Mouse (Mus musculus) bone marrow, adult 2 months (tissue): ENCODE data around the gene Dnah5. TPM values are rescaled to one million over a fixed set of nuclear protein-coding genes. Genes with fewer than 3 reads are reported as not detected.

ENCODE experiments used
- H3K27ac ChIP-seq: fragments of 200-500 bp; 2 replicates; pipeline ENCODE4 v1.5.1; 2012; ENCODE audit warnings: low read depth, mild to moderate bottlenecking, control low read depth, inconsistent platforms, low read length; ENCODE audit not compliant: control insufficient read depth, poor library complexity, insufficient read depth
- H3K4me1 ChIP-seq: fragments of 200-500 bp; 2 replicates; pipeline ENCODE4 v1.6.1; 2011; ENCODE audit warnings: low read length; ENCODE audit not compliant: control insufficient read depth, insufficient read depth
- H3K4me3 ChIP-seq: fragments of 200-500 bp; replicated peaks from 2 replicates; pipeline ENCODE3; 2011; ENCODE audit warnings: mild to moderate bottlenecking, low read depth, low read length, control low read depth; ENCODE audit not compliant: control insufficient read depth
- CTCF ChIP-seq: fragments of 200-500 bp; IDR thresholded peaks from 2 replicates; pipeline ENCODE4 v1.5.1; 2011; ENCODE audit warnings: low read length, control low read depth; ENCODE audit not compliant: control insufficient read depth, insufficient read depth
- POLR2A ChIP-seq: fragments of 200-500 bp; IDR thresholded peaks from 2 replicates; pipeline ENCODE4 v1.6.1; 2011; ENCODE audit warnings: low read depth, mild to moderate bottlenecking, control low read depth, low read length, borderline replicate concordance; ENCODE audit not compliant: control insufficient read depth
- WGBS: fragments of 180-500 bp; shearing (Covaris S2); methylation state at CpG from one replicate; pipeline ENCODE4 v1.1.7; 2018; 5-methylcytosine and 5-hydroxymethylcytosine counted together
- polyA plus RNA-seq: library from polyadenylated mRNA; stranded (reverse); fragments of >200 nt; gene quantifications from 2 replicates; pipeline ENCODE4 v1.2.4, GENCODE M21; 2011; ENCODE audit warnings: low replicate concordance; ENCODE audit not compliant: missing spikeins, insufficient read depth, insufficient read length

Dnah5 gene
- polyA plus RNA-seq, 1 experiment = 0.35 TPM

DNA sequence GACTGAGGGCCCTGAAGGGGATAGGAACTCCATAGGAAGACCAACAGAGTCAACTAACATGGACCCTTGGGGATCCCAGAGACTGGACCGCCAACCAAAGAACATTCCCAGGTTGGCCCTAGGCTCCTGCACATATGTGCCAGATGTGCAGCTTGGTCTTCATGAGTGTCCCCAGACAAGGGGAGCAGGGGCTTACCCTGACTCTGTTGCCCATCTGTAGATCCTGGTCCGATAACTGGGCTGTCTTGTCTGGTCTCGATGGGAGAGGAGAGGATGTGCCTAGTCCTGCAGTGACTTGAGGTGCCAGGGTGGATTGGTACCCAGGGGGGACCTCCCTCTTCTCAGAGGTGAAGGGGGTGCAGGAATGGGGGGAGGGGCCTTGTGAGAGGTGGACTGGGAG is 21.0 kb upstream of the Dnah5 start:
- Histone ChIP-seq H3K27ac (no peak overlapping the region), H3K4me3 (no peak overlapping the region), H3K4me1 (no peaks in the 10 kb centered on the region)
- TF ChIP-seq POLR2A (no peak), CTCF (no peak)
- WGBS = 50% methylated on average over 3 of the region's 3 CpGs

DNA sequence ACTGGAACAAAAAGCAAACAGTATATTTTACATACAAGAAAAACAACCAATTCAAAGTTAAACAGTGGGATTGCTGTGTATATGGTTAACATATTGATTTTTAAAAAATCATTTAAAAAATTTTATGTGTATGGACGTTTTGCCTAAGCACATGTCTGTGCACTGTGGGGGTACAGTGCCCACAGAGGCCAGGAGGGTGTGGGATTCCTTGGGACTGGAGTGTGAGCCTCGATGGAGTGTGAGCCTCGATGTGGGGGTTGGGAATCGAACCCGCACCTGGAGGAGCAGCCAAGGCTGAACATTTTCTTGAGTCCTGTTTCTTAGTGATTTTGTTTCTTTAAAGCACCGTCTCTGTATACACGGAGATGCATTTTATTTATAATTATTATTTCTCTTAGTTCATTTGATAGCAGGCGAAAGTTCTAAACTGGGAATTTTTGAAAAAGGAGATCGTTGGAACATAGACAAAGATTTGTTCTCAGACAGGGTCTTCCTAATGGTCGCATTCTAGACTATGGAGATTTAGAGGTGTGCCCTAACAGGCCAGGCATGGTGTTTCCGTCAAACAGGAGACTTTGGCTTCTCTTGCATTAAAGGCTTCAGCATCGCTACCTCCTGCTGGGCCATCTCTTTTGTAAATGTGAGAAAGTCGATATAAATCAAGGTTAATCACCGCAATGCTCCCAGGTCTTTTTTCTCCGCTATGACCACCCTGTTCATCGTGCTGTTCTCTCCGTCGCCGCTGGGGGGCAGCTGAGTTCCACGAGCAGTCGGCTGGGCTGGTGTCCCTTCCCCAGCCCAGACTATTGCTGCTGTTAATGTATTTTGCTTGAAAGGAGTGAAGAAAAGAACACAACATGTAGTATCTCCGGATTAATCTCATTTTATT is 15.8 kb upstream of the Dnah5 start:
- H3K4me1 ChIP-seq = no peaks in the 10 kb centered on the region; the same call in 1 of the 2 replicates
- H3K4me3 ChIP-seq = no peak overlapping the region
- WGBS = 28% methylated on average over 22 of the region's 22 CpGs
- H3K27ac ChIP-seq = no peak overlapping the region
- no peak for TF ChIP-seq POLR2A
- peak; percentile 77 for TF ChIP-seq CTCF

DNA sequence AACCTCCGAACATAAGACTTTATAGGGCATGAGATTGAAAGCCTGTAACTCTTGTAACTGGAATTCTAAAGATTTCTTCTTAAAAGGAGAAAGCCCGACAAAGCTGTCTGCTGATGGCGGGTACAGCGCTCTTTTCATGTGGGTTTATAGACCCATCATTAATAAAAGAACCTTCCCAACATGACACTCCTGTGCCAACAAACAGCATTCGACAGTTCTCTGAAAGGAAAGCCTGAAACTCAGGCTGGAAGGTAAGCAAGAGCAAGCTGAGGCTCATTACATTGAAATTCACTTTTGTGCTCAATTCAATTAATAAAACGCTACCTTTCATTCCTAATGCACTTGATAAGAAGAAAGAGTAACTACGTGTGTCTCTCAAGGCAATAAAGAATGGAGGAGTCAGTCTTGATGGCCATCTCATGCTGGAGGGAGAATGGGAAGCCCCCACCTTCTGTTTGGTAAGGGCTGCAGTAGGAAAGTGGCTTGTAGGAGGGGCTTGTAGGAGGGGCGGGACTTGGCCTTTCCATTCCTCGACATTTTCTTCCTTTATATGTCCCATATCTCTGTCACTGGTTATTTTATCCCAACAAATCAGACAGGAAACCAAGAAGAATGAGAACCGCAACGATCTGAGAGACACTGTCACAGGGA is 15.1 kb upstream of the Dnah5 start:
- WGBS = 62% methylated on average over 11 of the region's 11 CpGs
- no peak overlapping the region for H3K27ac ChIP-seq
- H3K4me3 ChIP-seq = no peak overlapping the region
- no peaks in the 10 kb centered on the region; the same call in 1 of the 2 replicates for H3K4me1 ChIP-seq
- TF ChIP-seq POLR2A = no peak
- TF ChIP-seq CTCF = no peak

DNA sequence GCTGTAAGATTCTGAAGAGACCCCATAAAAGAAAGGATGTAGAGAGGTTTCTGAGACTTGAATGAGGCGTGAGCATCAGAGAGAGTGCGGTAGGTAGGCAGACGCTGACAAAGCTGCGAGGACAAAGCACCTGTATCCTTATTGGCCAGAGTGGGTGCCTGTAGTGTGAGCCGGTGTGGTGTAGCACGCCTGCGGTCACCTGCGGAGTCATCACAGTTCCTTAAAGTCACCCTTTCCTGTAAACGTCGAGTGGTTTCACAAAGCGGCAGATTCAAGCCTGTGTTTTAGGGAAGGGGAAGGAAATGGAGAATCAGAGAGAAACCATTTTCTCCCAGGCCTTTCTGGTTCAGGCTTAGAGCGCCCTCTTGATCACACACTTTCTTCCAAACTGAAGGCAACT is 13.9 kb upstream of the Dnah5 start:
- Histone ChIP-seq H3K27ac (no peak overlapping the region), H3K4me3 (no peak overlapping the region), H3K4me1 (no peaks in the 10 kb centered on the region; the same call in 1 of the 2 replicates)
- 6% methylated on average over 12 of the region's 12 CpGs for WGBS
- TF ChIP-seq CTCF = no peak
- no peak for TF ChIP-seq POLR2A

DNA sequence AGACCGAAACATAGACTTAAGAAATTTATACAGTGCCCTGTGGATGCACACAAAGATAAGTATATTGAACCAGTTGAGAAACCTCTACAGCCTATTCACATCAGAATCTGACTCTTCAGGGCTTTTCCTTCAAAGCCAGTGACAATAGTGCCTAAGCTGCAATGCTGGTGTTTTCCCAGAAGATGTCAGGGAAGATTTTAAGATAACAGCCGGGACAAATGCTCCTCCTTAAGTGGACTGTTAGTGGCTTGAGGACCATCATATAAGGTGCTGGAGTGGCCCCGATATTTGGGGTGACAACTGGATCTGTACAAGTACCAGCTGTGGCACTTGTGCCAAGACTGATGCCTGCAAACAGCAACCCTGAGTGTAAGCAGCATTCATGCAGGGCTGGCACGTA is 4.9 kb upstream of the Dnah5 start:
- Histone ChIP-seq H3K4me1 (no peaks in the 10 kb centered on the region), H3K27ac (no peak overlapping the region), H3K4me3 (no peak overlapping the region)
- 65% methylated on average over 4 of the region's 4 CpGs for WGBS
- no peak for TF ChIP-seq POLR2A
- TF ChIP-seq CTCF = no peak

DNA sequence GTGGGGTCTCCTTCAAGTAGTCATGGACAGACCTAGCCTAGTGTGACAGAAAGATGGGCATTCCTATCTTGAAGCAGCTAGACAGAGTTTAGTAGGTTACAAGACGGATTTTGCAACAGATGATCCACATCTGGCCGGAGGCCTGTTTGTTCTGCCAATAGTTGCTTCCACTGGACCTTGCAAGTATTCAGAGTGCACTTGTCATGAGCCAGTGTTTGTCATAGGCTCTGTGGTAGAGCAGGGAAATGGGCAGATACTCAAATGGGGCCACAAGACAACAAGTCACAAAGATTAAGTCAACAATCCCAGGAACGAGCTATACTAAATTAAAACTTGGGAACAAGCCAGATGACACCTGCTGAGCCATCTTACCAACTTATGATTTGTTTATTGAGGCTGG is 1.1 kb downstream of the Dnah5 start:
- TF ChIP-seq POLR2A (no peak), CTCF (no peak)
- no peaks in the 10 kb centered on the region for H3K4me1 ChIP-seq
- 77% methylated on average over 3 of the region's 3 CpGs for WGBS
- no peak overlapping the region for H3K27ac ChIP-seq
- H3K4me3 ChIP-seq = no peak overlapping the region

DNA sequence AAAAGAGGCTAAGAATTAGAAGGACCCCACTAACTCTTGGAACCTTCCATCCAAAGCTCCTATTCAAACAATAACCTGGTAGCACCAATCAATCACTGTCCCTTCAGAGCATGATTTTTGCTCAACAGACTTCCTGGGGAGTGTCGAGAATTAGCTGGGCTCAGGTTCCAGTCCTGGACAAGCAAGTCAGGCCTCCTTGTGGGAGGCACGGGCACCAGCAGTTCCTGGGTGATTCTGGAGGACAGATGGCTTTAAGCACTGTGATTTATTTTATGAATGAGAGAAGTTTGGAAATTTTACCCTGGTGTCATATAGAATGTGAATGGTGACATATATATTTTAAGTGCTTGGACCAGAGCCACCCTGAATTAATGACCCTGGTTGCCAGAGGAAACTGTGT is 4.0 kb downstream of the Dnah5 start:
- WGBS = 46% methylated on average over 2 of the region's 2 CpGs
- TF ChIP-seq POLR2A = no peak
- no peak for TF ChIP-seq CTCF

DNA sequence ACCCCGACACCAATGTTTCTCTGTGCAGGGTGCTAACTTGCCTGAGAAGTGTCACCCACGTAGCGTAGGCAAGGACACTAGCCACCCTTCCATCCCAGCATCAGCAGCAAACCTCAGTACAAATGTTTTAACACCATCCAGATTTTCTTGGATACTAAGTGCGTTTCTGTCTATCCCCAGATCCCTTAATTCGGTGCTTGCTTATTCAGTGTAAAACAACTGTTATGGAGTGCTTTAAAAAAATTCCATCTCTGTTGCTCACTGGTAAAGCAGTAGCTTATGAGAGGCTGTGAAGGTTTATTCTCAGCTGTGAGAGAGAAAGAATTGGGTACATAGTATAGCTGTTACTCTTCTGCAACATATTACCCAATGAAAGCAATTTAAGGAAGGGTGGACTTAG is 9.5 kb downstream of the Dnah5 start:
- Histone ChIP-seq H3K4me3 (no peak overlapping the region), H3K4me1 (no peaks in the 10 kb centered on the region), H3K27ac (no peak overlapping the region)
- TF ChIP-seq CTCF (no peak), POLR2A (no peak)
- WGBS = 88% methylated on average over 5 of the region's 5 CpGs

More for the DNA sequence above, 4.0 kb downstream of the Dnah5 start:
- Histone ChIP-seq H3K4me3 (no peak overlapping the region), H3K4me1 (no peaks in the 10 kb centered on the region), H3K27ac (no peak overlapping the region)

DNA sequence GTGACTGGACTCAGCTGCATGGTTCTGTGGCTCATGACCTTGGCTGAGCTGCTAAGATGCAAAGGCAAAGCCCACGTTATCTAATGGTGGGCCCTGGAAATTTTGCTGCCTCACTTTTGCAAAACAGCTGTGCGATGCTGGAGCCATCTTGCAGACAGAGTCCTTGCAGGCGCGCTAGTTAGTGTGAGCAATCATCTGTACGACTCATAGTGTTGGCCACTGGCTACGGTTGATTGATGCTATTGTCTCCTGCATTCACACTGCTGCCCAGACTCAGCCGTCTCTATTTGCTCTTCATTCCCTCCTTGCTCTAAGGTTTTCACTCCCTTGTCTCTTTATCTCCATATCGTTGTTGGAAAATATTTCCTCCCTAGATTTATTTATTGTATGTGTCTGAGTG is 12.8 kb downstream of the Dnah5 start:
- H3K27ac ChIP-seq = no peak overlapping the region
- no peak for TF ChIP-seq CTCF
- H3K4me1 ChIP-seq = no peaks in the 10 kb centered on the region
- 72% methylated on average over 8 of the region's 8 CpGs for WGBS
- no peak overlapping the region for H3K4me3 ChIP-seq
